Mouse (Mus musculus): Measurements from ENCODE around the gene Tmem229b. TPM values are rescaled to one million over a fixed set of nuclear protein-coding genes. Genes with fewer than 3 reads are reported as not detected.

Gene Tmem229b
- polyA plus RNA-seq, 1 experiment from 2014 or later = 5.5 TPM

GRCm38 (mm10) chr12:78952484-78952883 is 54.9 kb downstream of the Tmem229b start:
- ATAC-seq (replicated peaks; ENCODE audit: low FRiP score) = no peak
- Histone ChIP-seq H3K27ac (ENCODE audit: low read depth, low read length) (no peak overlapping the region), H3K27me3 (replicated peaks; ENCODE audit: control insufficient read depth, insufficient read depth, low read length) (no peaks in the 10 kb centered on the region), H3K9me3 (ENCODE audit: control insufficient read depth, low read length) (no peaks in the 10 kb centered on the region), H3K36me3 (ENCODE audit: control insufficient read depth, insufficient read depth, low read length) (no peaks in the 10 kb centered on the region), H3K4me3 (ENCODE audit: low read depth, low read length) (no peak overlapping the region), H3K4me2 (no peak overlapping the region), H3K9ac (ENCODE audit: low read depth, low read length) (no peak overlapping the region), H3K4me1 (replicated peaks; ENCODE audit: control insufficient read depth, insufficient read depth, low read length) (no peaks in the 10 kb centered on the region)
- WGBS = 65% methylated on average over 3 of the region's 3 CpGs
- DNase-seq (ENCODE audit: low spot score) = no peak

GRCm38 (mm10) chr12:78952053-78952452 is 55.4 kb downstream of the Tmem229b start:
- Histone ChIP-seq H3K9me3 (ENCODE audit: control insufficient read depth, low read length) (no peaks in the 10 kb centered on the region), H3K27ac (ENCODE audit: low read depth, low read length) (no peak overlapping the region), H3K27me3 (replicated peaks; ENCODE audit: control insufficient read depth, insufficient read depth, low read length) (no peaks in the 10 kb centered on the region), H3K4me1 (replicated peaks; ENCODE audit: control insufficient read depth, insufficient read depth, low read length) (no peaks in the 10 kb centered on the region), H3K36me3 (ENCODE audit: control insufficient read depth, insufficient read depth, low read length) (no peaks in the 10 kb centered on the region), H3K4me2 (no peak overlapping the region), H3K4me3 (ENCODE audit: low read depth, low read length) (no peak overlapping the region), H3K9ac (ENCODE audit: low read depth, low read length) (no peak overlapping the region)
- ATAC-seq (replicated peaks; ENCODE audit: low FRiP score) (no peak), DNase-seq (ENCODE audit: low spot score) (no peak)
- WGBS = 66% methylated on average over 11 of the region's 11 CpGs

GRCm38 (mm10) chr12:78947661-78948060 is 59.8 kb downstream of the Tmem229b start:
- H3K9me3 ChIP-seq (ENCODE audit: control insufficient read depth, low read length) = no peaks in the 10 kb centered on the region
- WGBS = 57% methylated on average over 5 of the region's 5 CpGs
- H3K4me3 ChIP-seq (ENCODE audit: low read depth, low read length) = no peak overlapping the region
- H3K27ac ChIP-seq (ENCODE audit: low read depth, low read length) = no peak overlapping the region
- no peak for DNase-seq (ENCODE audit: low spot score)
- no peak overlapping the region for H3K9ac ChIP-seq (ENCODE audit: low read depth, low read length)
- no peaks in the 10 kb centered on the region for H3K36me3 ChIP-seq (ENCODE audit: control insufficient read depth, insufficient read depth, low read length)
- no peak overlapping the region for H3K4me2 ChIP-seq
- H3K27me3 ChIP-seq (replicated peaks; ENCODE audit: control insufficient read depth, insufficient read depth, low read length) = peaks cover 10% of the 10 kb centered on the region; the same call in 1 of the 2 replicates
- no peak for ATAC-seq (replicated peaks; ENCODE audit: low FRiP score)
- H3K4me1 ChIP-seq (replicated peaks; ENCODE audit: control insufficient read depth, insufficient read depth, low read length) = no peaks in the 10 kb centered on the region

GRCm38 (mm10) chr12:78947161-78947560 is 60.3 kb downstream of the Tmem229b start:
- H3K27me3 ChIP-seq (replicated peaks; ENCODE audit: control insufficient read depth, insufficient read depth, low read length) = peaks cover 12% of the 10 kb centered on the region; the same call in 1 of the 2 replicates
- no peak overlapping the region for H3K4me3 ChIP-seq (ENCODE audit: low read depth, low read length)
- DNase-seq (ENCODE audit: low spot score) (no peak), ATAC-seq (replicated peaks; ENCODE audit: low FRiP score) (no peak)
- no peaks in the 10 kb centered on the region for H3K36me3 ChIP-seq (ENCODE audit: control insufficient read depth, insufficient read depth, low read length)
- H3K27ac ChIP-seq (ENCODE audit: low read depth, low read length) = no peak overlapping the region
- no peaks in the 10 kb centered on the region for H3K9me3 ChIP-seq (ENCODE audit: control insufficient read depth, low read length)
- H3K4me2 ChIP-seq = no peak overlapping the region
- 72% methylated on average over 6 of the region's 6 CpGs for WGBS
- H3K9ac ChIP-seq (ENCODE audit: low read depth, low read length) = no peak overlapping the region
- H3K4me1 ChIP-seq (replicated peaks; ENCODE audit: control insufficient read depth, insufficient read depth, low read length) = no peaks in the 10 kb centered on the region

GRCm38 (mm10) chr12:78942931-78943330 is 64.5 kb downstream of the Tmem229b start:
- DNase-seq (ENCODE audit: low spot score) = no peak
- ATAC-seq (replicated peaks; ENCODE audit: low FRiP score) = no peak
- Histone ChIP-seq H3K4me1 (replicated peaks; ENCODE audit: control insufficient read depth, insufficient read depth, low read length) (no peaks in the 10 kb centered on the region), H3K9me3 (ENCODE audit: control insufficient read depth, low read length) (no peaks in the 10 kb centered on the region), H3K4me2 (no peak overlapping the region), H3K36me3 (ENCODE audit: control insufficient read depth, insufficient read depth, low read length) (no peaks in the 10 kb centered on the region), H3K4me3 (ENCODE audit: low read depth, low read length) (no peak overlapping the region), H3K9ac (ENCODE audit: low read depth, low read length) (no peak overlapping the region), H3K27ac (ENCODE audit: low read depth, low read length) (no peak overlapping the region), H3K27me3 (replicated peaks; ENCODE audit: control insufficient read depth, insufficient read depth, low read length) (peaks cover 12% of the 10 kb centered on the region; the same call in 1 of the 2 replicates)
- WGBS = 86% methylated on average over 6 of the region's 6 CpGs

GRCm38 (mm10) chr12:78940081-78940480 is 67.3 kb downstream of the Tmem229b start:
- Histone ChIP-seq H3K9ac (ENCODE audit: low read depth, low read length) (no peak overlapping the region), H3K9me3 (ENCODE audit: control insufficient read depth, low read length) (no peaks in the 10 kb centered on the region), H3K4me2 (no peak overlapping the region), H3K4me3 (ENCODE audit: low read depth, low read length) (no peak overlapping the region), H3K36me3 (ENCODE audit: control insufficient read depth, insufficient read depth, low read length) (no peaks in the 10 kb centered on the region), H3K27me3 (replicated peaks; ENCODE audit: control insufficient read depth, insufficient read depth, low read length) (peaks cover 15% of the 10 kb centered on the region; the same call in 1 of the 2 replicates), H3K27ac (ENCODE audit: low read depth, low read length) (no peak overlapping the region), H3K4me1 (replicated peaks; ENCODE audit: control insufficient read depth, insufficient read depth, low read length) (no peaks in the 10 kb centered on the region)
- ATAC-seq (replicated peaks; ENCODE audit: low FRiP score) (no peak), DNase-seq (ENCODE audit: low spot score) (no peak)
- WGBS = 75% methylated on average over 5 of the region's 5 CpGs

- Histone ChIP-seq H3K4me2 (no peak overlapping the region), H3K4me3 (ENCODE audit: low read depth, low read length) (no peak overlapping the region), H3K9me3 (ENCODE audit: control insufficient read depth, low read length) (no peaks in the 10 kb centered on the region), H3K27ac (ENCODE audit: low read depth, low read length) (no peak overlapping the region), H3K27me3 (replicated peaks; ENCODE audit: control insufficient read depth, insufficient read depth, low read length) (peaks cover 9% of the 10 kb centered on the region; the same call in 1 of the 2 replicates), H3K9ac (ENCODE audit: low read depth, low read length) (no peak overlapping the region), H3K36me3 (ENCODE audit: control insufficient read depth, insufficient read depth, low read length) (no peaks in the 10 kb centered on the region), H3K4me1 (replicated peaks; ENCODE audit: control insufficient read depth, insufficient read depth, low read length) (no peaks in the 10 kb centered on the region)
- 64% methylated on average over 7 of the region's 7 CpGs for WGBS
- ATAC-seq (replicated peaks; ENCODE audit: low FRiP score) (no peak), DNase-seq (ENCODE audit: low spot score) (no peak)
Observed at GRCm38 (mm10) chr12:78939393-78940037, 67.9 kb downstream of the Tmem229b start.

- Histone ChIP-seq H3K9me3 (ENCODE audit: control insufficient read depth, low read length) (no peaks in the 10 kb centered on the region), H3K4me3 (ENCODE audit: low read depth, low read length) (no peak overlapping the region), H3K4me2 (no peak overlapping the region), H3K4me1 (replicated peaks; ENCODE audit: control insufficient read depth, insufficient read depth, low read length) (no peaks in the 10 kb centered on the region), H3K27ac (ENCODE audit: low read depth, low read length) (no peak overlapping the region), H3K9ac (ENCODE audit: low read depth, low read length) (no peak overlapping the region), H3K36me3 (ENCODE audit: control insufficient read depth, insufficient read depth, low read length) (no peaks in the 10 kb centered on the region), H3K27me3 (replicated peaks; ENCODE audit: control insufficient read depth, insufficient read depth, low read length) (peaks cover 7% of the 10 kb centered on the region; the same call in 1 of the 2 replicates)
- WGBS = 49% methylated on average over 4 of the region's 4 CpGs
- DNase-seq (ENCODE audit: low spot score) = no peak
- no peak for ATAC-seq (replicated peaks; ENCODE audit: low FRiP score)
Observed at GRCm38 (mm10) chr12:78936494-78936893, 70.9 kb downstream of the Tmem229b start.

- 69% methylated on average over 1 of the region's 1 CpGs for WGBS
- Histone ChIP-seq H3K4me1 (replicated peaks; ENCODE audit: control insufficient read depth, insufficient read depth, low read length) (no peaks in the 10 kb centered on the region), H3K27ac (ENCODE audit: low read depth, low read length) (no peak overlapping the region), H3K9me3 (ENCODE audit: control insufficient read depth, low read length) (no peaks in the 10 kb centered on the region), H3K36me3 (ENCODE audit: control insufficient read depth, insufficient read depth, low read length) (no peaks in the 10 kb centered on the region), H3K4me2 (no peak overlapping the region), H3K9ac (ENCODE audit: low read depth, low read length) (no peak overlapping the region), H3K4me3 (ENCODE audit: low read depth, low read length) (no peak overlapping the region), H3K27me3 (replicated peaks; ENCODE audit: control insufficient read depth, insufficient read depth, low read length) (peaks cover 4% of the 10 kb centered on the region; the same call in 1 of the 2 replicates)
- no peak for ATAC-seq (replicated peaks; ENCODE audit: low FRiP score)
- DNase-seq (ENCODE audit: low spot score) = no peak
Observed at GRCm38 (mm10) chr12:78929900-78930299, 77.5 kb downstream of the Tmem229b start.

All from liver, embryonic 11.5 days (tissue).